Mouse (Mus musculus) embryo, embryonic 10 days (tissue): ENCODE measurements at regions not wholly inside any gene's neighbourhood (a gene's known extent, or its start where the extent isn't known, plus 50 kb on each side); places are given as distances from the start of the nearest gene placed in this dataset.

Source experiments
- DNase-seq: peaks from one replicate; pipeline ENCODE4 v3.0.0-alpha.2; 2015; ENCODE audit warnings: low spot score

- DNase-seq, result no peak
Observed at GRCm38 (mm10) chr8:36363291-36363690, 597.7 kb downstream of the Gm19410 start.

GRCm38 (mm10) chr8:36364567-36365231 is 599.1 kb downstream of the Gm19410 start:
- DNase-seq, result no peak

- DNase-seq, result peak; percentile 27
Observed at GRCm38 (mm10) chr8:36365945-36366344, 600.4 kb downstream of the Gm19410 start.

- peak; percentile 69 for DNase-seq
Observed at GRCm38 (mm10) chr8:36376579-36377350, 611.2 kb downstream of the Gm19410 start.

- DNase-seq, result no peak
Observed at GRCm38 (mm10) chr8:36394487-36394886, 598.9 kb upstream of the AI429214 start.

- DNase-seq, result no peak
Observed at GRCm38 (mm10) chr8:36396493-36396892, 596.9 kb upstream of the AI429214 start.

- no peak for DNase-seq
Observed at GRCm38 (mm10) chr8:36406706-36407105, 586.7 kb upstream of the AI429214 start.
